Comparison of ENCODE assay signal across 21 mouse cellular contexts in genomic region chr4:142544736-142545135, GRCm38 (mm10).
DNase-seq lines count a peak whose midpoint lies in the region; ATAC-seq and TF ChIP-seq lines count a peak whose summit lies in the region.
"Had no signal": no experiment of that assay in that cellular context is flagged by ENCODE, and none has a peak within 500 bp of the region (broad histone marks: within the 10 kb centered on the region; RNA-seq: fewer than 3 reads in every experiment).

No protein-coding gene starts in this region.

- no peaks in the 10 kb centered on the region for H3K36me3 ChIP-seq in heart, adult 2 months (ENCODE audit: control insufficient read depth, insufficient read depth, low read length)
- H3K36me3 ChIP-seq in heart, embryonic 10.5 days: no peaks in the 10 kb centered on the region
- no peaks in the 10 kb centered on the region for H3K36me3 ChIP-seq in kidney, postnatal 0 days (ENCODE audit: insufficient read depth, low read length)
- H3K36me3 ChIP-seq: G1E; limb, embryonic 13.5 days; midbrain, embryonic 10.5 days; neural tube, embryonic 13.5 days had no signal

- H3K27me3 ChIP-seq in heart, adult 2 months (ENCODE audit: control insufficient read depth, insufficient read depth, low read length): no peaks in the 10 kb centered on the region
- H3K27me3 ChIP-seq in heart, embryonic 10.5 days (ENCODE audit: insufficient read depth, poor library complexity, severe bottlenecking): no peaks in the 10 kb centered on the region
- H3K27me3 ChIP-seq in kidney, postnatal 0 days (ENCODE audit: insufficient read depth, low read length): no peaks in the 10 kb centered on the region
- H3K27me3 ChIP-seq: limb, embryonic 13.5 days; neural tube, embryonic 13.5 days had no signal

- H3K4me2 ChIP-seq in kidney, postnatal 0 days (ENCODE audit: low read length): peak overlapping the region; percentile 43
- H3K4me2 ChIP-seq: limb, embryonic 13.5 days; neural tube, embryonic 13.5 days had no signal

- DNase-seq in heart, adult 2 months: peak; percentile 18 to 25
- DNase-seq in heart, embryonic 10.5 days (ENCODE audit: low spot score): no peak
- peak; percentile 91 for DNase-seq in A20 (ENCODE audit: low read depth, low spot score)
- DNase-seq in kidney, postnatal 0 days (ENCODE audit: low spot score): peak; percentile 59
- no peak for DNase-seq in left cerebral cortex, adult 18-20 months (ENCODE audit: low spot score in 2 of 2)
- DNase-seq in Muller cell, postnatal 12 days (ENCODE audit: inconsistent ontology term): no peak
- DNase-seq: cerebellum, adult 11-12 months; cerebellum, postnatal 36 days; right cerebral cortex, postnatal 25 days; thymus, postnatal 36 days had no signal

- no peak overlapping the region for H3K4me3 ChIP-seq in heart, adult 2 months
- H3K4me3 ChIP-seq in heart, embryonic 10.5 days: no peak overlapping the region
- H3K4me3 ChIP-seq in brown adipose tissue, adult 24 weeks (ENCODE audit: insufficient read depth, low read depth, low read length): peak overlapping the region; percentile 44
- no peak overlapping the region for H3K4me3 ChIP-seq in kidney, postnatal 0 days (replicated peaks; ENCODE audit: low read depth, low read length)
- H3K4me3 ChIP-seq: limb, embryonic 13.5 days; midbrain, embryonic 10.5 days; neural tube, embryonic 13.5 days had no signal

- no peak for TF ChIP-seq CTCF in heart, adult 2 months (IDR thresholded peaks at IDR 0.05)
- TF ChIP-seq CTCF in kidney, postnatal 0 days (IDR thresholded peaks at IDR 0.05; ENCODE audit: low read depth): no peak

- H3K4me1 ChIP-seq in heart, adult 2 months (ENCODE audit: control insufficient read depth, insufficient read depth, low read length): no peaks in the 10 kb centered on the region
- H3K4me1 ChIP-seq in heart, embryonic 10.5 days: no peaks in the 10 kb centered on the region
- H3K4me1 ChIP-seq in brown adipose tissue, adult 24 weeks (ENCODE audit: control insufficient read depth, insufficient read depth, insufficient read length, low read length): no peaks in the 10 kb centered on the region
- H3K4me1 ChIP-seq in kidney, postnatal 0 days (replicated peaks; ENCODE audit: insufficient read depth, low read length): 0 out of 2 replicates have a peak, but pooled peaks cover 4% of the 10 kb centered on the region
- H3K4me1 ChIP-seq: midbrain, embryonic 10.5 days; neural tube, embryonic 13.5 days had no signal

- TF ChIP-seq POLR2A in heart, adult 2 months (IDR thresholded peaks at IDR 0.05; ENCODE audit: insufficient read depth, low read depth, low read length): no peak

- no peak overlapping the region for H3K9ac ChIP-seq in heart, adult 2 months (ENCODE audit: low read depth, low read length)
- no peak overlapping the region for H3K9ac ChIP-seq in kidney, postnatal 0 days (ENCODE audit: low read depth, low read length)
- H3K9ac ChIP-seq: limb, embryonic 13.5 days; liver, embryonic 14.5 days; neural tube, embryonic 13.5 days had no signal

- 61% methylated on average over 8 of the region's 8 CpGs for WGBS in heart, adult 2 months
- 78% methylated on average over 8 of the region's 8 CpGs for WGBS in heart, embryonic 10.5 days
- 37% methylated on average over 8 of the region's 8 CpGs for WGBS in kidney, postnatal 0 days

- no peaks in the 10 kb centered on the region for H3K79me2 ChIP-seq in heart, adult 2 months (replicated peaks; ENCODE audit: control insufficient read depth, insufficient read depth, low read length)

- no peaks in the 10 kb centered on the region for H3K9me3 ChIP-seq in heart, embryonic 10.5 days
- H3K9me3 ChIP-seq in kidney, postnatal 0 days (replicated peaks; ENCODE audit: low read length): no peaks in the 10 kb centered on the region
- H3K9me3 ChIP-seq: limb, embryonic 13.5 days; midbrain, embryonic 10.5 days; neural tube, embryonic 13.5 days had no signal

- no peak for TF ChIP-seq EP300 in heart, adult 2 months (IDR thresholded peaks at IDR 0.05; ENCODE audit: insufficient read depth, low read depth, low read length)

- intact Hi-C loops in heart, adult 2 months (cut with DNase I): no loop called here

- no peak for ATAC-seq in kidney, postnatal 0 days (replicated peaks; ENCODE audit: low FRiP score, low read depth)
- ATAC-seq: CD4-positive, CD25-positive, alpha-beta regulatory T cell, adult 4 months; forebrain, embryonic 14.5 days; hindbrain, embryonic 16.5 days; intestine, postnatal 0 days; lung, postnatal 0 days had no signal

- H3K27ac ChIP-seq in heart, adult 2 months: no peak overlapping the region
- H3K27ac ChIP-seq in heart, embryonic 10.5 days: no peak overlapping the region
- H3K27ac ChIP-seq in brown adipose tissue, adult 24 weeks (replicated peaks; ENCODE audit: low read depth, low read length): no peak overlapping the region
- H3K27ac ChIP-seq in kidney, postnatal 0 days: peak overlapping the region; percentile 50; the same call in 1 of the 2 replicates
- H3K27ac ChIP-seq: limb, embryonic 13.5 days; liver, embryonic 14.5 days; midbrain, embryonic 10.5 days; neural tube, embryonic 13.5 days had no signal

Comparison
In these comparisons a context has a peak if more than half of its experiments do, and no peak if none do; other contexts are left out.
1. DNase-seq: peak in heart, adult 2 months (2 of 2), A20 (single experiment) and kidney, postnatal 0 days (single experiment); none in heart, embryonic 10.5 days (single experiment), left cerebral cortex, adult 18-20 months (0 of 2) and Muller cell, postnatal 12 days (single experiment).